Mouse (Mus musculus) frontal cortex, adult 2 months (tissue): Measurements from ENCODE around the gene Gas7. TPM values are rescaled to one million over a fixed set of nuclear protein-coding genes. Genes with fewer than 3 reads are reported as not detected.

ENCODE experiments used
- DNase-seq, 2 experiments: peaks; one replicate each; pipeline ENCODE4 v3.0.0; 2022; ENCODE audit warnings: low spot score in 1 of 2; ENCODE audit errors: extremely low spot score in 1 of 2
- polyA plus RNA-seq: library from polyadenylated mRNA; depleted of rRNA; stranded (reverse); fragments of >200 nt; gene quantifications from 2 replicates; pipeline ENCODE4 v1.2.3, GENCODE M21; 2012

The Gas7 gene
- polyA plus RNA-seq, 1 experiment: 166 TPM

DNA sequence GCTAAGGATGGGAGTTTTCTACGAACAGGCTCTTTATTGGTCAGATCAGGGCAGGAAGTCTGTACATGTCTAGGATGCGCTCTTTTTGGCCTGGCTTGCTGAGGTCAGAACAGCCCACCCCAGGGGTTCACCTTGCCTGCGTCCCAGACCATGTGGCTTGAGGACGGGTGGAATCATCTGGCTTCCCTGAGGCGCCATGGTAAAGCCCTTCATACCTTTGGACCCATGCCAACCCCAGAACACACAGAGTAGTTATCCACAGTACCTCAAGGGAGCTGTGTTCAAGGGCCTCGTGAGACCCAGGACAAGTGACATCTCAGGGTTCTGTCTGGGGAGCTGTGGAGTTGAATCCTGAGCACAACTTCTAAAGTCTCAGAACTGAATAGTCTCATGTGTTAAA is 196.5 kb downstream of the Gas7 start:
- no peak for DNase-seq

DNA sequence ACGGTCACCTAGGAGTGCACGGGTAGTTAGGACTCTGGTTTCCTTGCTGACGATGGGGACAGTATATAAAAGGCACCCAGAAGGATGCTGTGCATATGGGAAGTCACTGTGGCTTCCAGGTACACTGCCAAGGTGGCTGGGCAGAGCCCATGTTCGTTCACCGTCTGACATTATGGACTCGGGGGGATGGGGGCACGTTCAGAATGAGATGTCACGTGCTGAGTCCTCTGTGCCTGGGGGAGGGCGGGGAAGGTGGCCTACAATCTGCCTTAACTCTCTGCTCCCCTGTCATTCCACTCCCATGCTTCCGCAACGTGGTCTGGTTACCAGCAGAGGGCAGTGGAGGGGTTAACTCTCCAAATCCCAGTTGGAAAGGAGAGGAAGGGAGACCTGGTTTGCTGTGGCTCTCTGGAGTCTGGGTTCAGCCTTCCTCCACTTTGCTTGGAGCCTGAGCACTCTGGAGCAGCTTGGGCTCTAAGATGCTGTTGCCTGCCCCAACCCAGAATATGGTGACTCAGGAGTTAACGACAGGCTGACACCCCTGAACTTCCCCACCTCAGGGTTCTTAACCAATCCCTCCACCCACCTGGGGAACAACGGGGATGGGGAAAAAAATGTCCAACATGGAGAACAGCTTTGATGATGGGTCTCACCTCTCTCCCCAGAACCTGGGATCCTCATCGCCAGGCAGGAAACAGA is 197.1 kb downstream of the Gas7 start:
- peak in 1 of 2 experiments; percentile 72 for DNase-seq

DNA sequence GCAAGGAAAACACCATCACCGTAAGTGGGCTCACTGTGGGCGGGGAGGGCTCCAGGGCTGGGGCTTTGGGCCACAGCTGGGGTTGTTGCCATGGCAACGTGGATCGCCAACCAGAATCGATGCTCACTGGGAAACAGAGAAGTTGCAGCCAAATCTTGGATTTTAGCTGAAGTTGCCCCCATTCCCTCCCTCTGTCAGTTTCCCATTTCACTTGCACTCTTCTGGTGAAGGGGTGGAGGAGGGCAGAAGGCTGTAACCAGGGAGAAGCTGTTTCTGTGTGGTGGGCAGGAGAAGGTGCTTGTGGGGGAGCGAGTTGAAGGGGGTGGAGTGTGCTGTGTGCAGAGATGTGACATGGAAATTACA is 197.6 kb downstream of the Gas7 start:
- peak in 1 of 2 experiments; percentile 48 for DNase-seq

DNA sequence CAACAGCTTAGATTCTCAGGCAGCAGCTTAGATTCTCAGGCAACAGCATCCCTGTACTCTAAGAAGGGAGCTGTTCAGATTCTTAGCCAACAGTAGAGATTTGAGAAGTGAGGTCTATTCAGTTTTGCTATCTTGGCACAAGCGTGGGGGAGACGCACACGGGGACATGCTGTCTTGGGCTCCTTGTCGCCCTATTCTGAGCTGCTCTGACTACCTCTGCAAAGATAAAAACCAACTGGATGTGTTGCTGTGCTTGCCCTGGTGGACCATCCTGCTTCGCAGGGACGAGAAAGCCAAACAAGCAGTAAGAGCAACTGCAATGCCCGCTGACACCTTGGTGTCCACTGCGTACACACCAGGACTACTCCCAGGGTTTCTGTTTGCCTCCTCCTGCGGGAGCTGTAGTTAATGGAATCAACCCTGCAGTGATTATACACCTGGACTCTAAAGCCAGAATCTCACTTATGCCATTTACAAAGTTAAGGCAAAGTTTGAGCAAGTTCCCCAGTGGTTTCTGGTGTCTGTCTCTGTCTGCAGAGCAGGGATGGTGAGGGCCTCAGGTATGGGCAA is 198.4 kb downstream of the Gas7 start:
- DNase-seq: no peak

DNA sequence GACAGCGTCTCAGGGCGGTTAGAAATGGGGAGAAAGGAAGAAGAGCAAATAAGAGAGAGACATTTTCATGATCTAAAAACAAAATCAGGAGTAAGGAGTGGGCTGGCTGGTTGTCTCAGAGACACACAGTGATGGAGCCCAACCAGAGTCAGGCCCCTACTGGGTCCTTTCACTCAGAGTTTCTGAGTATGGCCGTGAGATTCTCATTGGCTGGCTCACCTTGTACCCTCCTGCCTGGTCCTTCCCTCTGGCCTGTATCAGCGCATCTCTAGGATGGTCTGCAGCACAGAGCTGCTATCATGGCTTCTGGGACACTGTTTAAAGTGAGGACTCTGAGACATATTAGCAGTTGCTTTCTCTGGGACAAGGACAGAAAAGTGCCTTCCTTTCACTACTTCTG is 199.3 kb downstream of the Gas7 start:
- no peak for DNase-seq

DNA sequence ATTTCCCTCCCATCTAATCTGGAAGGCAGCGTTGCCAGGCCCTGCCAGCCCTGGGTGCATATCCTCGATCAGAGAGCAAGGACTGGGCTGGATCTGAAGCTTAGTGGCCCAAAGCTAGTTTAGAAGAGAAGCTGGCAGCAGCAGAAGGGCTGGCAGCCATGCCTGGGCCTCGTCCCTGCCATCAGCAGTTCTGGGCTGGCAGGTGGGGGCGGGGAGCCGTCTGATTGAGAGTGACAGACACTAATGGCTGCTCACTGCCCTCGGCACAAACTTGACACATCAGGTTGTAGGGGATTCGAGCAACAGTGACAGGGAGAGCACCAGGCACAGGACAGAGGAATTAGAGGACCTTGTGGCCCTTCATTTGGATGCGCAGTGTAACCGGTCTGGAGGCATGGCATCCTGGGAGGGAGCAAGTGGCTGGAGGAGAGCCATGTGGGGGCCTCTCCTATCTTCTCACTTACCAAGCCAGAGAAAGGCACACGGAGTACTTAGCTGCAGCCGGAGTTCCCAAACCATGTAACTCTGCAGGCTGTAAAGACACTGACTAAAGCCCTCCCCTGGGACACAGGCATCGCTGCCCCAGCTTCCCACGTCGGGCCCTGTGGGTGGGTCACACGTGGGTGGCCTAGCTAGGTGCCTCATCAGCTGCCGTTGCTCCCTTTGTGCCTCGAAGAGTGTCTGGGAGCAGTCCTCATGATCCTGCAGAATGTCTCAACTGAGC is 200.2 kb downstream of the Gas7 start:
- peak in 1 of 2 experiments; percentile 59 for DNase-seq

DNA sequence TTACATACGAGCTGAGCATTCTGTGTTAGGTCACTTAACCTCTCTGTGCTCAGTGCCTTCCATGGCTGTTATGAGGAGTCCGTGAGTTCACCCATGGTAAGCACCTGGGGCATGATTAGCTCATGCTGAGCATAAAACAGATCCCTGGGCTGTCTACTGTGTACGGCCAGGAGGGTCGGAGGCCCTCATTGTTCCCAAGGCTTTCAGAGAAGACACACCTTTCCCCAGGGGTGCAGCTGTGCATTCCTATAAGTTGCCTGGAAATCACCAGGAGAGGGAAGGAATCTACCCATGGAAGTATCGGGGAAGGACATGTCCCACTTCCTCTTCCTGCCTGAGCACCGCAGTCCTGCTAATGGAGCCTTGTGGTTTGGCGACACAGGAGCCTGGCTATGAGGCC is 201.1 kb downstream of the Gas7 start:
- no peak for DNase-seq

DNA sequence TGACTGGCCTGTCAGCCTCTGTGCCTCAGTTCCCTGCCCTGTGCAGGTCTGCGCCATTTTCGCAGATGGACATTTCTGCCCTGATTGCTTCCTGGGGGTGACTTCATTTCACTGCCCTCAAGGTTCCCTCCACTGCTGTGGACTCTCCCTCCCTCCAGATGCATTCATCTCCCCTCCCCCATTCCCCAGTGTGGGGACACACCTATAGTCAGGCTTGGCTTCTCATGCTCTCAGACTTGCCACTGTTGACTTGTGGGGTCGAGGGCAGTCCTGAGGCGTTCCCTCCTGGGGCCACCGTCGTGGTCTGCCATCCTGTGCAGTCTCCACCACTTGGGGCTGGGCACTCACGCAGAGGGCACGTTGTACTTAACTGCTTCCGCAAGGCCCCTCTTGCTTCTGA is 201.6 kb downstream of the Gas7 start:
- no peak for DNase-seq

DNA sequence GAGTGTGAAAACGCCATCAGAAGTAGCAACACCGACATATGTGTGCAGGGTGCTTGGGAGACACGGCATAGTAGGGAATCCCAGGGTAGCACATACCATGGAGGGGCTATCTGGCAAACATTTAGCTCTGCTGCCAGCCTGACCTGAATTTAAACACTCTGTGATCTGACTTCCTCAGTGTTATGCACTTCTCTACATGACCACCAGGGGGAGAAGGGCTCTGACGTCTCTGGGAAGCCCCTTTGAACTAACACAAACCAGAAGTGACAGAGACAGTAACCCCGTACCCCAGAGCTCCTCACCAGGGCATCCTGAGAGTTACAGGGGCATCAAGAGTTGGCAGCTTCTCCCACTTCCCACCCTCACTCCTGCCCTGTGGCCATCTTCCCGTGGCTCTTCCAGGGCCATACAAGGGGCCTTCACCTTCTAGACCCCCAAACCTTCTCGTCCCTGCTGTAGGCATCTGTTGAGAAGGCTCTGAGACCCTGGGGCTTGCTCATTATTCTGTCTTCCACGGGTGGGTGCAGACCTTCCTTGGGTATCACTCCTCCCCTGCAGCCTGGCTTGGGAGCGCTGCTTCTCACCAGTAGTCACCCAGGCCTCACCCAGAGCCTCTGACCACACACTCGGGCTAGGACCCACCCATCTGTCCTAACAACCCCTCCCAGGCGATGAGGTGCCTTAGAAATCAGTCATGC is 202.6 kb downstream of the Gas7 start:
- DNase-seq: peak in 1 of 2 experiments; percentile 70

DNA sequence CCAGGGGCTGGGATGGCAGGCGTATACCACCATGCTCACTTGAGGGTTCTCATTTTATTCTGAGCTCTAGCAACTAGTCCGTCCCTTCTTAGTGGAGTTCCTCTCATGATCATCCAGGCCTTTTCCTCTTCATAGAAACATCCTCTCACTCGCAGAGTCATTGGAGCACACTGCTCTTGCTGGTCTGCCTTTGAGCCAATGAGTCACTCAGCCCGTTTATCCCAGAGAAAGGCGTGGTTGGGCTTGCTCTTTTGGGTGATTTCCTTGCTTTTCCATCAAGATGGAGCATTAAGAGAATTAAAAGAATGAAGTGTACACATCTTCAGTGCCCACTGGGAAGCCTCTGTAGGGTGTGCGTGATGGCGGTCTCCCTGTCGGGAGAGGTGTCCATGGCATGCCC is 206.2 kb downstream of the Gas7 start:
- no peak for DNase-seq

DNA sequence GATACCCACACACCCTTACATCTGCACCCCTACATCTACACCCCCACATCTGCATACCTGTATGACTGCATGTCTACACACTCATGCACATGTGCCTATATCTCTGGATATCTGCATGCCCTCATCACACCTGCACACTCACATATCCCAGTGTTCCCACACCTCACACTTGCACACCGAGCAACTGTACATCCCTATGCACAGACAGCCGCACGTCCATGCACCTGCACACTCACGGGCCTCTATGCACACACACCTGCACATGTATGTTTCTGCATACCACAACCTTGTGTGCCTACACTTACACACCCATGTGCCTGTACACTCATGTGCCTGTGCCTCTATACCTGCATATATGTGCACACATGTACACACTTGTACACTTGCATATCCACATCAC is 208.2 kb downstream of the Gas7 start:
- DNase-seq: no peak

DNA sequence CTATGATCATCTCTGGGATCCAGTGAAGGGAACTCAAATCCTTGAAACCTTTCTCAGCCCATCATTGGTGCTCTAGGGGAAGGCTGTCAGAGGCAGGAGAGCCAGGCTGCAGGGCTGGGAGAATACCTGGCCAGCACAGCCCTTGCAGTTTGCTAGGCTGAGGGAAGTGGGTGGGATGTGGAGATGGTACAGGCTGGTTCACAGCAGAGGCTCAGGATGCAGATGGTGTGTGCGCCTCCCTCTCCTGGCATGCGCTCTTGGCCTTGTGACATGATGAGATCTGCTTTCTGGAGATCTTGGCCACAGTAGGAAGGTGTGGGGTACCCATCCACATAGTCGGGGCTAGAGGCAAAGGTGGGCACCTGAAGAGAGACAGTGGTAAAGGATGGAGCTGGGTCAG is 209.0 kb downstream of the Gas7 start:
- peak in 1 of 2 experiments; percentile 74 for DNase-seq

DNA sequence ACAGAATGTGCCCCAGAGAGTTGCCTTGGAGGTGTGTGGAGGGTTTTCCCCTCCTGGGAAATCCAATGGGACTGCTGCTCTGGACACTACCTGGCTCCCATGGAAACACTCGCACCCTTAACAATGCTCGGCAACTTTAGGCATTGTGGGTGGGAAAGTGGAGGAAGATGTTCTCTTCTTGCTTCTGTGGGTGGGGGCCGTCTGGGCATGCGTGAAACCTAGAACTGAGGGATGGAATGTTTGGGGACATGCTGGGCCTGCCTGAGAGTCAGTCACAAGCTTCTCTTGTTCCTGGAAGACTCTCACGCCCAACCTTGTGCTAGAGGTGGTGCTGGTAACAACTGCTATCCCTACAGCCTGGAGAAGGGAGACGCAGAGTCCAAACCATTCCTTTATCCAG is 209.7 kb downstream of the Gas7 start:
- peak in 1 of 2 experiments; percentile 71 for DNase-seq

DNA sequence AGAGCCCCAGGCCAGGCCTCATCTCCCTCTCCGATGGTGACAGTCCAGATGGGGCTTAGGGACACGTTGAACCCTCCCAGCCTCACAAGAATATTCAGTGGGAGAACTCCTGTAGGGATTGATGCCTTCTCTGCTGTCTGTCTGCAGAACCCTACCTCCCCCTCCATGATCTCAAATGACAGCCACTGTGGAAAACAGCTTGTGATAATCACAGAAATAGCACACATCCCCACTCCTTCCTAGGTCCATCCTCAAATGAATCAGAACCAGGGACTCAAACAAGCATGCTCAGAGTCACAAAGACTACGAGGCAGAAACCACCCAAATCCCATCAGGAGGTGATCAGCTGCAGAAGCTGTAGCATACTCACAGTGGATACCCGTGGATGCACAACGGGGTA is 210.9 kb downstream of the Gas7 start:
- DNase-seq: no peak

DNA sequence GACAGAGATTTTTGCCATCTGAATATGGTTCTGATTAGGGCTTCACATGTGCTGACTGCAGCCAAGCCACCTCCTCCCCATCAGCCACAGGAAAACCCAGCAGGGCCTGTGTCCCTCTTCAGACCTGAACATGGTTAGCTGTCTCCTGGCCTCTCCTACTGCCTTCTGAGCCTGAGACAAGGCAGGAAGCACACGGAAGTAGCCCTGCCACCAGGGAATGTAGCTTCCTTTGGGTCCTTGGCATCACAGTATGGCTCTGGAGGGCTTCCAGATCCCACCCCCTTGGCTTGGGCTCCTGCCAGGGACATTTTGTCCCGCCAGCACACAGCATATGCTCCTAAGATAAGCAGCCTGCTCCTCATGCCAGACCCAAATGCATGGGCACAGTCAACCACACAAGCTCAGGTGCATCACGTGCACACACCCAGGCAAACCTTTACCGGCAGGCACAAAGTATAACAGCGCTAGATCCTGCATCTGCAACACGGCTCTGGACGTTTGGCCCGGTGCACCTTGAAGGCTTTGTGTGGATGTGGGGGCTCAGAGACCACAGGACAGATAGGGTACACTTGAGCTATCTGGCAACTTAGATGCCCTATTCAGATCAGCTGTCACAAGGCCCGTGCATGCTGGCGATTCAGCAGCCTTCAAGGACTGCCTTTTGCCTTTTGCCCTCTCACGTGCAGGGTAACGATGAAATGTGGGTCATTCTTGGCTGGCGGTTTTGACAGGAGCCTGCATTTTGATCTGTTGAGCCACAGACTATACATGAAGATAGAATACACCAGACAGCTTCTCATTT is 212.5 kb downstream of the Gas7 start:
- peak; percentile 78 to 90 for DNase-seq

DNA sequence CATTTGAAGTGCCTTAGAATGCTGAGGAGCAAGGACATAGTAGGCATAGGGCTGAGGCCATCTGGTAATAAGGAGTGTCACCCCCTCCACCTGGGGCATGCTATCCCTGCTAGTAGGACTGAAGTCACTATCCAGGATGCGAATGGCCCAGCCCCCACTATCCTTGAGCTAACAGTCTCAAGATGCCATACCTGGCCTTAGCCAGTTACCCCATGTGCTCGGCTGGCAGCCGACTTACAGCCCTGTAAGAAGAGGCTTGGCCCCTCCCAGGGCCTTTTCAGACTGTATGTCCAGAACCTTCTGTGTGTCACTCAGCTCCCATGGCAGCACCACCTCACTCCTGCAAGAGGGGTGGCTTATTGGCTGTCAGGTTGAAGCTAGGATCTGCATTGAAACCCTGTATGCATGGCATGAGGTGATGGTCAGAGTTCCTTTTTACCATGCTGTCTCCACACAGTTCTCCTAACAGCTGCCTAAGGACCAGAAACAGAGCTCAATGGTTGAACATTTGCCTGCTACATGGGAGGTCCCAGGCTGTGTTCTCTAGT is 213.3 kb downstream of the Gas7 start:
- DNase-seq: no peak

DNA sequence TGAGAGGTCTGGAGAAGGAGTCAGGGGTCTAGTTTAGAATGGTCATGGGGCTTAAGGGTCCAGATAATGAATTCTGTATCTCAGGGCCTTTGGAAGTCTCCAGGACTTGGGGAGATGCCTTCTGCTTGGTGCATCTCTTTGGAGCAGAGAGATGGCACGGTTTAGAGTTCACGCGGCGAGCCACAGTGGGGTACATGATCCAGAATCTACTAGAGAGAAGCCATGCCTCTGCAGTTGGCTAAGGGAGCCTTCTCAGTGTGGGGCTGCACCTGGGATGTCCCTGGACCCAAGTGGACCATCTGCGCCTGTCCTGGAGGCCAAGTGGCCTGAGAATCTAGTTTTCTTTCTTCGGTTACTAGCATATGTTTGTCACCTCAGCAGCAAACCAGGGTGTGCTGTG is 214.8 kb downstream of the Gas7 start:
- DNase-seq: no peak

DNA sequence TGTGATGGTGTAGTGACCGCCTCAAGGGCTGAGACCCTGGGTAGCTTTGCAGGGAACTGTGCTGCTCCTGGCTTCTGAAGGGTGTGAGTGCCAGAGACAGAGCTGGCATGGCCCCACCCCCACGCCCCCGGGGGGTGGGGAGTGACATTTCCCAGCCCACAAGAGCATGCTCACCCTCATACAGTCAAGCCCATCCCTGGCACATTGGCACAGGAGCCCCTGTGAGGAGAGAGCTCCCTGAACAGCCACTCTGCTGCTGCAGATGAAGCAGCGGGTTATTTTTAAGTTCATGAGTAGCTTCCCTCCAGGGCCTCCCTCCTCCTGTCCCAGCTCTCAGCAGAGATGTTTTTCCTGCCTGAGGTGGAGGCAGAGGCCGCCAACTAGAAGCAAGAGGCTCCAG is 216.9 kb downstream of the Gas7 start:
- DNase-seq: peak in 1 of 2 experiments; percentile 76

DNA sequence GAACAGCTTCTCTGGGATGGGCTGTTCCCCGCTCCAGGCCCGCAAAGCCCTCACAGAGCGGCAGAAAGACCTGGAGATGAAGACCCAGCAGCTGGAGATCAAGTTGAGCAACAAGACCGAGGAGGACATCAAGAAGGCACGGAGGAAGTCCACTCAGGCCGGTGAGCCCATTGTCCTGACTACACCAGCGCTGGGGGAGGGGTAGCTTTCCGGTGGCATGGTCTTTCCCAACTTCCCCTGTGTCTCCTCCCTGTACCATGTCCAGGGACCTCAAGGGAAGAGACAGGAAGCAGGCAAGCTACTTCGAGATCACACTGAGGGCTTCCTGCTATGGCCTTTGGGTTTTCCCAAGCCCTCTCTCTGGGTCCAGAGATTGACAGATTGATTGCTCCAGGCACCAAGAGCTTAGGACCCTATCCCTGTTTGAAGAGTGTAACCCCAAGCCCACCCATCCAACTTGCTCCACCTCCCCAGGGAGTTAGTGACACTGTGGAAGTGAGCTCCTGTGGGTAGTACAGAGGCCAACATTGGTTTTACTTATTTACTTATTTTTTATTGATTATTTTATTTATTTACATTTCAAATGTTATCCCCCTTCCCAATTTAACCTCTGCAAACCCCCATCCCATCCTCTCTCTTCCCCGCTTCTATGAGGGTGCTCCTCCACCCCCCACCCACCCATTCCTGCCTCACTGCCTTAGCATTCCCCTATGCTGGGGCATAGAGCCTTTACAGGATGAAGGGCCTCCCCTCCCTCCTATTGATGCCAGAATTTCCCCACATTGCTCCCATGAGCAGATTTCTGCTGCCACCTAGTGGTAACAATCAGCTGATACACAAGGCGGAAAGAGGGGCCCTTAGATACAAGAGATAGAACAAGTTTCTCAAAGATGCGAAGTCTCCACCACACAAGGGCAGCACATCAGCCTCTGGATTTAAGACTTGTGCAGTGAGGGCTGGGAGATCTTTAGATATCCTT is 220.6 kb downstream of the Gas7 start:
- peak in 1 of 2 experiments; percentile 90 for DNase-seq
